Mouse (Mus musculus) C2C12 (cell line): ENCODE data around the gene Nampt. TPM values are rescaled to one million over a fixed set of nuclear protein-coding genes. Genes with fewer than 3 reads are reported as not detected.

ENCODE experiments used
- H3K27me3 ChIP-seq: one replicate; pipeline ENCODE4 v1.6.1; 2011; ENCODE audit not compliant: control insufficient read depth, insufficient read depth, insufficient read length
- H3K36me3 ChIP-seq: one replicate; pipeline ENCODE4 v1.6.1; 2011; ENCODE audit not compliant: control insufficient read depth, insufficient read depth
- H3K4me3 ChIP-seq: one replicate; pipeline ENCODE4 v1.5.1; 2011; ENCODE audit warnings: mild to moderate bottlenecking, control low read depth; ENCODE audit not compliant: poor library complexity, insufficient read depth, severe bottlenecking
- H3K79me2 ChIP-seq: one replicate; pipeline ENCODE4 v1.6.1; 2011; ENCODE audit not compliant: control insufficient read depth, insufficient read depth
- H3K79me3 ChIP-seq: one replicate; pipeline ENCODE4 v1.6.1; 2011; ENCODE audit warnings: low read depth, control low read depth
- H3ac ChIP-seq: one replicate; pipeline ENCODE3; 2011; ENCODE audit warnings: low read depth; ENCODE audit not compliant: control insufficient read depth, insufficient read length
- CEBPB ChIP-seq: IDR thresholded peaks from one replicate; pipeline ENCODE4 v1.6.1; 2011; ENCODE audit warnings: low read depth, mild to moderate bottlenecking, control low read depth, moderate library complexity
- CTCF ChIP-seq: IDR thresholded peaks from one replicate; pipeline ENCODE4 v1.5.1; 2011; ENCODE audit not compliant: control insufficient read depth, insufficient read depth, insufficient read length
- FOSL1 ChIP-seq: IDR thresholded peaks from one replicate; pipeline ENCODE4 v1.8.0; 2011; ENCODE audit warnings: mild to moderate bottlenecking, low read length; ENCODE audit not compliant: poor library complexity, insufficient read depth, severe bottlenecking
- MAX ChIP-seq: IDR thresholded peaks from one replicate; pipeline ENCODE4 v1.6.1; 2011; ENCODE audit warnings: mild to moderate bottlenecking, control low read depth
- MYOD1 ChIP-seq: IDR thresholded peaks from one replicate; pipeline ENCODE4 v1.6.1; 2011; ENCODE audit warnings: low read depth; ENCODE audit not compliant: control insufficient read depth, insufficient read length
- MYOG ChIP-seq: IDR thresholded peaks from one replicate; pipeline ENCODE4 v1.6.1; 2011; ENCODE audit not compliant: control insufficient read depth, insufficient read length; ENCODE audit errors: extremely low read depth
- USF1 ChIP-seq: IDR thresholded peaks from one replicate; pipeline ENCODE4 v1.6.1; 2011; ENCODE audit warnings: low read depth, mild to moderate bottlenecking, control low read depth, moderate library complexity
- polyA plus RNA-seq: library from polyadenylated mRNA; unstranded; fragments of >200 nt; fragmentation: generic; extraction: Trizol; gene quantifications from one replicate; pipeline ENCODE4 v1.2.1, GENCODE M21; 2012; ENCODE audit warnings: missing spikeins

Gene Nampt
- polyA plus RNA-seq, 1 experiment, result 7.9 TPM

DNA sequence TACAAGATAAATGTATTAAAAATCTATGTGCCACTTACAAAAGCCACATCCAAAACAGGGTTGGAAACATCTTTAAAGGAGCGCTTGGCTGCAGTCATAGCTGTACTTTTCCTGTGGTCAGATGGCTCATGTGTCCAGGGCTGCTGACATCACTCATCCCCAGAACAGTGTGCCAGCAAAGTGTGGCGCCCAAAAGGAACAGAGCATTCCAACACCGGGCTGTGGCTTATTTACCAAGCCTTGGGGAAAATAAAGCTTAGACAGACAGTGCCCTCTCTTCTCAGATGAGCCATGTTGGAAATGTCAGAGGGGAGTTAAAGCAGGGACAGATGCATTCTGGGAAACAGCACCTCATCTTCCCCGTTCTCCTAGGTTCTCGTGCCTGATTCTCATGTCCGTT, 35.5 kb downstream of the Nampt start:
- TF ChIP-seq MYOG (no peak), MYOD1 (no peak), CEBPB (no peak), MAX (no peak), USF1 (no peak), FOSL1 (no peak), CTCF (no peak)
- H3K27me3 ChIP-seq, result no peaks in the 10 kb centered on the region
- no peak overlapping the region for H3K4me3 ChIP-seq
- no peaks in the 10 kb centered on the region for H3K79me2 ChIP-seq
- H3K36me3 ChIP-seq, result peaks cover 26% of the 10 kb centered on the region
- no peaks in the 10 kb centered on the region for H3K79me3 ChIP-seq
- no peak overlapping the region for H3ac ChIP-seq

DNA sequence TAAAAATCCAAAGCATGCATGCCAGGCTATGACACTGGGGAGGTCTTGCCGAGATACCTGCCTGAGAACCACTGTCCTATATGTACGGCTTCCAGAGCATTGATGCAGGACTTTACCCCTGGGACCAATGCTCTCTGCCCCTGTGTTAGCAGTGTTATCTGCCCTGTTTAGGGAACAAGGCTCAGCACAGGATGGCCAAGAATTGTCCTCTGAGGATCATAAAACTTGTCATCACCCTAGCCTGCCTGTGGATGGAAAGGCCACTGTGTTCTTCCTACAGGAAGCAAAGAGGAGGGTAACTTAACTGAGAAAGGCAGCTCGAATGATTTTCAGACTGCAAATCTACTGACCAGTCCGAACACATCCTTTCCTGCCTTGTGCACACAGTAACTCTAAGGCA, 36.1 kb downstream of the Nampt start:
- TF ChIP-seq CEBPB (no peak), USF1 (no peak), MYOD1 (no peak), MAX (no peak), FOSL1 (no peak), CTCF (no peak), MYOG (no peak)
- H3K36me3 ChIP-seq, result peaks cover 22% of the 10 kb centered on the region
- H3ac ChIP-seq, result no peak overlapping the region
- H3K79me2 ChIP-seq, result no peaks in the 10 kb centered on the region
- H3K79me3 ChIP-seq, result no peaks in the 10 kb centered on the region
- H3K27me3 ChIP-seq, result no peaks in the 10 kb centered on the region
- no peak overlapping the region for H3K4me3 ChIP-seq

DNA sequence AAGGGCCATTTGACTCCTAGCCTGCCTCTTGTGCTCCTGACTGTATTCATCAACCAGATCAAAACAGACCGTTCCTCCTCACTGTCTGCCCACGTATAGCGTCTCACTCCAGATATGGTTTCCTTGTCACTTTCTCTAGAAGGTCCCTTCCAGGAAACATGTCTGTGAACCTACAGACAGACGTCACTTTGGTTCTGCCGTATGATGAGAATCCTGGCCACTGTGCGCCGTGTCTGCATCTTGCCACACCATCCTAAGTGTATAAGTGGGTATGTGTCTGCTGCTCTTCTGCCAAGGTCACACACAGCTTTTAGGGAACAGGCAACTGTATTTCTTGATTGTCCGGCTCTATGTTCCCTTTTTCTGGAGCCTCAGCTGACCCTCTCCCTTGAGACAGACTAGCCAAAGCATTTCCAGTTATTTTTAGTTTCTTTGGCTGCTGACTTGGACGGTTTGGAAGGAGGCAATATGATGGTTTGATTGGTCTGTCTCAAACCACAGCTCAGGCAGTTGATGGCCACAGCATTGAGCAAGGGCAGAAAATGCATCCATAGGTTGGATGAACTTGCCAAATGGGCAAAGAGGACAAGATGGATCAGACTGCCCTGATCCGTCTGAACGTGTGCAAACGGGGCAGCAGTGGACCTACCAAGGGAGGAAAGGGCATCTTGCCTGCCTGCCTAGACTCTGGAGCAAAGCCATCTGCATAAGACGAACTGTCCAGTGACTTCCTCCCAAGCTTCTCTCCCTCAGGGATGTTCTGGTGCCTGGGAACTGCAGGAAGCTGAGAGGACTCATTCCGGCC, 37.6 kb downstream of the Nampt start:
- Histone ChIP-seq H3K36me3 (peaks cover 14% of the 10 kb centered on the region), H3K4me3 (no peak overlapping the region), H3K79me2 (no peaks in the 10 kb centered on the region), H3K79me3 (no peaks in the 10 kb centered on the region), H3K27me3 (no peaks in the 10 kb centered on the region), H3ac (no peak overlapping the region)
- TF ChIP-seq FOSL1, result no peak

GRCm38 (mm10) chr12:32858444-32858843, 39.1 kb downstream of the Nampt start:
- TF ChIP-seq CEBPB (no peak), MYOD1 (no peak), FOSL1 (no peak), CTCF (no peak), USF1 (no peak), MYOG (no peak), MAX (no peak)

DNA sequence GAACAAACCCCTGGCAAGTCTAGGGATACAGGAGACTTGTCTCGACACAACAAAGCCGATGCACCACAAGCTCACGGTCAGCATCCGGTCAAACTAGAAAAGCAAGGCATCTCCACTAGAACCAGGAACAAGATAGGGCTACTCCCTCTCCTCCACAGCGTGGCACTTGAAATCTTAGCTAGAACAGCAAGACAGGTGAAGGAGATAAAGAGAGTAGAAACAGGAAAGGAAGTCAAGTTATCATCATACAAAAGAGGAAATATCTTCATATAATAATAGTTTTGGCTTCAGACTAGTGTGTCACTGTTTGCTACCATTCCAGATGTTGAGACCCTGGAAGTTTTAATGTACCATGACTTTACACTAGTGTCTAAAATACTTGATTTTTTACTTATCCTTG, 41.5 kb downstream of the Nampt start:
- H3K79me2 ChIP-seq, result no peaks in the 10 kb centered on the region
- no peaks in the 10 kb centered on the region for H3K27me3 ChIP-seq
- H3K79me3 ChIP-seq, result no peaks in the 10 kb centered on the region
- no peak overlapping the region for H3ac ChIP-seq
- no peak for TF ChIP-seq MYOG
- no peak for TF ChIP-seq CEBPB
- TF ChIP-seq USF1, result no peak
- TF ChIP-seq MYOD1, result no peak
- TF ChIP-seq MAX, result no peak
- TF ChIP-seq CTCF, result no peak
- no peak for TF ChIP-seq FOSL1
- H3K36me3 ChIP-seq, result no peaks in the 10 kb centered on the region
- H3K4me3 ChIP-seq, result no peak overlapping the region

More at GRCm38 (mm10) chr12:32858444-32858843, 39.1 kb downstream of the Nampt start:
- Histone ChIP-seq H3K79me3 (no peaks in the 10 kb centered on the region), H3K27me3 (no peaks in the 10 kb centered on the region), H3K79me2 (no peaks in the 10 kb centered on the region), H3K4me3 (no peak overlapping the region), H3ac (no peak overlapping the region), H3K36me3 (peaks cover 5% of the 10 kb centered on the region)

GRCm38 (mm10) chr12:32870815-32871214, 51.5 kb downstream of the Nampt start:
- no peaks in the 10 kb centered on the region for H3K79me3 ChIP-seq
- H3K36me3 ChIP-seq, result no peaks in the 10 kb centered on the region
- TF ChIP-seq MYOD1 (no peak), CEBPB (no peak), MAX (no peak), CTCF (no peak), USF1 (no peak), FOSL1 (no peak), MYOG (no peak)
- no peaks in the 10 kb centered on the region for H3K27me3 ChIP-seq
- no peaks in the 10 kb centered on the region for H3K79me2 ChIP-seq
- no peak overlapping the region for H3K4me3 ChIP-seq
- no peak overlapping the region for H3ac ChIP-seq
